Mouse (Mus musculus): ENCODE results near the gene Map9.
"Not testable (repeated sequence)": the region's sequence is repeated elsewhere in the genome, so short reads cannot be mapped to it uniquely, and the experiment has no call there.

Map9 gene

GRCm38 (mm10) chr3:82357797-82358524 is at the start of gene Map9:
TSS of gene Map9 (plus strand) at chr3:82358044.
- DNase-seq (ENCODE audit: low spot score): peak; percentile 98

- DNase-seq (ENCODE audit: low spot score): no peak
These were observed 42.1 kb upstream of the Map9 start for GRCm38 (mm10) chr3:82315728-82316127.

- DNase-seq (ENCODE audit: low spot score): not testable (repeated sequence)
These were observed 31.1 kb upstream of the Map9 start for GRCm38 (mm10) chr3:82326736-82327135.

- DNase-seq (ENCODE audit: low spot score): no peak
These were observed 25.8 kb upstream of the Map9 start for GRCm38 (mm10) chr3:82332067-82332466.

- no peak for DNase-seq (ENCODE audit: low spot score)
These were observed 25.3 kb upstream of the Map9 start for GRCm38 (mm10) chr3:82332536-82332935.

- DNase-seq (ENCODE audit: low spot score): peak; percentile 48
These were observed 24.5 kb upstream of the Map9 start for GRCm38 (mm10) chr3:82333128-82333969.

- DNase-seq (ENCODE audit: low spot score): no peak
These were observed 17.7 kb upstream of the Map9 start for GRCm38 (mm10) chr3:82340111-82340510.

GRCm38 (mm10) chr3:82348277-82348860 is 9.5 kb upstream of the Map9 start:
- no peak for DNase-seq (ENCODE audit: low spot score)

- no peak for DNase-seq (ENCODE audit: low spot score)
These were observed 7.5 kb upstream of the Map9 start for GRCm38 (mm10) chr3:82350321-82350720.

GRCm38 (mm10) chr3:82357340-82357739 is 504 bp upstream of the Map9 start:
- DNase-seq (ENCODE audit: low spot score): no peak

GRCm38 (mm10) chr3:82359036-82359435 is 1.2 kb downstream of the Map9 start:
- DNase-seq (ENCODE audit: low spot score): no peak

GRCm38 (mm10) chr3:82362452-82362851 is 4.6 kb downstream of the Map9 start:
- no peak for DNase-seq (ENCODE audit: low spot score)

GRCm38 (mm10) chr3:82364505-82364904 is 6.7 kb downstream of the Map9 start:
- DNase-seq (ENCODE audit: low spot score): no peak

GRCm38 (mm10) chr3:82364988-82365387 is 7.1 kb downstream of the Map9 start:
- no peak for DNase-seq (ENCODE audit: low spot score)

- DNase-seq (ENCODE audit: low spot score): no peak
These were observed 11.4 kb downstream of the Map9 start for GRCm38 (mm10) chr3:82369063-82369860.

GRCm38 (mm10) chr3:82370439-82371011 is 12.7 kb downstream of the Map9 start:
- DNase-seq (ENCODE audit: low spot score): no peak

- DNase-seq (ENCODE audit: low spot score): no peak
These were observed 19.1 kb downstream of the Map9 start for GRCm38 (mm10) chr3:82376965-82377364.

- no peak for DNase-seq (ENCODE audit: low spot score)
These were observed 24.5 kb downstream of the Map9 start for GRCm38 (mm10) chr3:82382325-82382724.

- no peak for DNase-seq (ENCODE audit: low spot score)
These were observed 27.2 kb downstream of the Map9 start for GRCm38 (mm10) chr3:82385091-82385490.

GRCm38 (mm10) chr3:82405830-82406229 is 48.0 kb downstream of the Map9 start:
- DNase-seq (ENCODE audit: low spot score): no peak

GRCm38 (mm10) chr3:82406336-82406735 is 48.5 kb downstream of the Map9 start:
- DNase-seq (ENCODE audit: low spot score): peak; percentile 68

GRCm38 (mm10) chr3:82407432-82407831 is 49.6 kb downstream of the Map9 start:
- no peak for DNase-seq (ENCODE audit: low spot score)

Data from layer of hippocampus, adult 9-10 months (tissue).